22 mouse cellular contexts compared by ENCODE assay signal in the genomic region with DNA sequence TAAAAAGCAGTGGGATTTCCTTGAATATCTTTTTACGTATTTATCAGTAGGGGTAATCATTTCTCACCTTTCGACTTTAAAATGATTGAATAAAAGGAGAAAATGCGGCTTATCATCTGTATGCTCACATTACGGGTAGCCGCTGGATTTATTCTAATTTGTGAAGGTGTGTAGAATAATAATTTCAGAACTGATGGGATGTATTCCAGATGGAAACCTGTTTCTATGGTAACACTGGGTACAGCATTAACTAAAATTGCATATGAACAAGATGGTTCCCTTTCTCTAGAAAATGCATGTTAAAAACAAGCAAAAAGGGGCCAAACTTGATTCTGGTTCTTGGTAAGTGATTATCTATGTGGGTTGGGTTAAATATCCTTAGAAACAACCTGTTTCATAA. TPM values are rescaled to one million over a fixed set of nuclear protein-coding genes. Genes with fewer than 3 reads are reported as not detected.
DNase-seq lines count a peak whose midpoint lies in the region; ATAC-seq and TF ChIP-seq lines count a peak whose summit lies in the region.
"Had no signal": no experiment of that assay in that cellular context is flagged by ENCODE, and none has a peak within 500 bp of the region (broad histone marks: within the 10 kb centered on the region; RNA-seq: fewer than 3 reads in every experiment).

No protein-coding gene starts in this region.

- H3K27ac ChIP-seq in hindbrain, postnatal 0 days = no peak overlapping the region
- no peak overlapping the region for H3K27ac ChIP-seq in hindbrain, embryonic 16.5 days (ENCODE audit: low read depth, low read length)
- H3K27ac ChIP-seq in midbrain, embryonic 14.5 days (replicated peaks; ENCODE audit: low read depth, low read length) = no peak overlapping the region
- H3K27ac ChIP-seq in midbrain, embryonic 13.5 days = no peak overlapping the region
- H3K27ac ChIP-seq in midbrain, embryonic 15.5 days = peak overlapping the region; percentile 42; the same call in 1 of the 2 replicates
- 0 out of 2 replicates have a peak overlapping the region, but pooled peaks have one; percentile 14 for H3K27ac ChIP-seq in midbrain, postnatal 0 days (ENCODE audit: low read depth, low read length)
- H3K27ac ChIP-seq: embryonic facial prominence, embryonic 10.5 days; embryonic facial prominence, embryonic 12.5 days; forebrain, embryonic 13.5 days had no signal

- no peak for TF ChIP-seq CTCF in hindbrain, postnatal 0 days (IDR thresholded peaks at IDR 0.05; ENCODE audit: low read depth)
- no peak for TF ChIP-seq CTCF in midbrain, postnatal 0 days (IDR thresholded peaks at IDR 0.05)

- H3K4me1 ChIP-seq in hindbrain, postnatal 0 days (ENCODE audit: insufficient read depth, low read length) = no peaks in the 10 kb centered on the region
- H3K4me1 ChIP-seq in hindbrain, embryonic 16.5 days (ENCODE audit: control insufficient read depth, insufficient read depth, low read depth, low read length) = no peaks in the 10 kb centered on the region
- no peaks in the 10 kb centered on the region for H3K4me1 ChIP-seq in midbrain, embryonic 14.5 days (ENCODE audit: control insufficient read depth, insufficient read depth, low read length)
- no peaks in the 10 kb centered on the region for H3K4me1 ChIP-seq in midbrain, embryonic 13.5 days (replicated peaks)
- H3K4me1 ChIP-seq in midbrain, embryonic 15.5 days = no peaks in the 10 kb centered on the region
- H3K4me1 ChIP-seq in midbrain, postnatal 0 days (ENCODE audit: insufficient read depth, low read length) = no peaks in the 10 kb centered on the region
- H3K4me1 ChIP-seq: embryonic facial prominence, embryonic 10.5 days; embryonic facial prominence, embryonic 12.5 days; forebrain, embryonic 13.5 days had no signal

- no peaks in the 10 kb centered on the region for H3K27me3 ChIP-seq in hindbrain, postnatal 0 days (ENCODE audit: insufficient read depth, low read length)
- no peaks in the 10 kb centered on the region for H3K27me3 ChIP-seq in hindbrain, embryonic 16.5 days (replicated peaks; ENCODE audit: control insufficient read depth, insufficient read depth, low read length)
- H3K27me3 ChIP-seq in midbrain, embryonic 14.5 days (ENCODE audit: control insufficient read depth, insufficient read depth, low read length) = no peaks in the 10 kb centered on the region
- H3K27me3 ChIP-seq in midbrain, embryonic 13.5 days = no peaks in the 10 kb centered on the region
- no peaks in the 10 kb centered on the region for H3K27me3 ChIP-seq in midbrain, embryonic 15.5 days (replicated peaks)
- no peaks in the 10 kb centered on the region for H3K27me3 ChIP-seq in midbrain, postnatal 0 days (ENCODE audit: insufficient read depth, low read length)
- H3K27me3 ChIP-seq: embryonic facial prominence, embryonic 12.5 days; forebrain, embryonic 13.5 days had no signal

- H3K9ac ChIP-seq in hindbrain, postnatal 0 days (replicated peaks; ENCODE audit: low read length) = no peak overlapping the region
- H3K9ac ChIP-seq in hindbrain, embryonic 16.5 days (ENCODE audit: low read depth, low read length) = no peak overlapping the region
- H3K9ac ChIP-seq in midbrain, embryonic 14.5 days (replicated peaks; ENCODE audit: low read length) = no peak overlapping the region
- no peak overlapping the region for H3K9ac ChIP-seq in midbrain, embryonic 13.5 days (replicated peaks)
- H3K9ac ChIP-seq in midbrain, embryonic 15.5 days = no peak overlapping the region
- H3K9ac ChIP-seq in midbrain, postnatal 0 days (replicated peaks; ENCODE audit: low read length, poor library complexity, severe bottlenecking) = no peak overlapping the region
- H3K9ac ChIP-seq: embryonic facial prominence, embryonic 12.5 days; forebrain, embryonic 13.5 days had no signal

- no peak for ATAC-seq in hindbrain, postnatal 0 days
- ATAC-seq in hindbrain, embryonic 16.5 days = no peak
- no peak for ATAC-seq in midbrain, embryonic 14.5 days (ENCODE audit: low FRiP score, low TSS enrichment)
- no peak for ATAC-seq in midbrain, embryonic 13.5 days
- 0 out of 2 replicates have a peak, but pooled peaks have one; percentile 63 for ATAC-seq in midbrain, embryonic 15.5 days (replicated peaks)
- ATAC-seq in midbrain, postnatal 0 days (ENCODE audit: low FRiP score) = no peak
- ATAC-seq: forebrain, embryonic 13.5 days; forebrain, embryonic 16.5 days had no signal

- 83% methylated on average over 5 of the region's 5 CpGs for WGBS in hindbrain, postnatal 0 days
- 77% methylated on average over 5 of the region's 5 CpGs for WGBS in hindbrain, embryonic 16.5 days
- WGBS in midbrain, embryonic 14.5 days = 79% methylated on average over 5 of the region's 5 CpGs
- 82% methylated on average over 5 of the region's 5 CpGs for WGBS in midbrain, embryonic 13.5 days
- WGBS in midbrain, embryonic 15.5 days = 63% methylated on average over 5 of the region's 5 CpGs
- WGBS in midbrain, postnatal 0 days = 61% methylated on average over 5 of the region's 5 CpGs

- no peak overlapping the region for H3K4me3 ChIP-seq in hindbrain, postnatal 0 days (ENCODE audit: low read length)
- no peak overlapping the region for H3K4me3 ChIP-seq in hindbrain, embryonic 16.5 days (ENCODE audit: low read length)
- H3K4me3 ChIP-seq in midbrain, embryonic 14.5 days (replicated peaks; ENCODE audit: low read depth, low read length) = no peak overlapping the region
- no peak overlapping the region for H3K4me3 ChIP-seq in midbrain, embryonic 13.5 days (replicated peaks)
- H3K4me3 ChIP-seq in midbrain, embryonic 15.5 days = no peak overlapping the region
- H3K4me3 ChIP-seq in midbrain, postnatal 0 days (ENCODE audit: low read depth, low read length) = no peak overlapping the region
- H3K4me3 ChIP-seq: embryonic facial prominence, embryonic 10.5 days; embryonic facial prominence, embryonic 12.5 days; forebrain, embryonic 13.5 days had no signal

- peaks cover 4% of the 10 kb centered on the region; the same call in 1 of the 2 replicates for H3K9me3 ChIP-seq in hindbrain, postnatal 0 days (ENCODE audit: low read length)
- peaks cover 8% of the 10 kb centered on the region for H3K9me3 ChIP-seq in hindbrain, embryonic 16.5 days (ENCODE audit: control insufficient read depth, low read length)
- H3K9me3 ChIP-seq in midbrain, embryonic 14.5 days (ENCODE audit: control insufficient read depth, low read length) = no peaks in the 10 kb centered on the region; the same call in 1 of the 2 replicates
- H3K9me3 ChIP-seq in midbrain, embryonic 13.5 days = no peaks in the 10 kb centered on the region; the same call in 1 of the 2 replicates
- H3K9me3 ChIP-seq in midbrain, embryonic 15.5 days = no peaks in the 10 kb centered on the region
- H3K9me3 ChIP-seq in midbrain, postnatal 0 days (ENCODE audit: low read length) = peaks cover 5% of the 10 kb centered on the region; the same call in 1 of the 2 replicates

- no peaks in the 10 kb centered on the region for H3K36me3 ChIP-seq in hindbrain, postnatal 0 days (ENCODE audit: insufficient read depth, low read length)
- H3K36me3 ChIP-seq in hindbrain, embryonic 16.5 days (ENCODE audit: control insufficient read depth, insufficient read depth, low read length) = no peaks in the 10 kb centered on the region
- no peaks in the 10 kb centered on the region for H3K36me3 ChIP-seq in midbrain, embryonic 14.5 days (ENCODE audit: control insufficient read depth, insufficient read depth, low read length)
- H3K36me3 ChIP-seq in midbrain, embryonic 13.5 days = no peaks in the 10 kb centered on the region
- no peaks in the 10 kb centered on the region for H3K36me3 ChIP-seq in midbrain, embryonic 15.5 days (replicated peaks)
- H3K36me3 ChIP-seq in midbrain, postnatal 0 days (ENCODE audit: insufficient read depth, low read length) = no peaks in the 10 kb centered on the region
- H3K36me3 ChIP-seq: embryonic facial prominence, embryonic 10.5 days; embryonic facial prominence, embryonic 12.5 days had no signal

- DNase-seq in hindbrain, postnatal 0 days (ENCODE audit: low spot score) = peak; percentile 30
- DNase-seq in midbrain, embryonic 14.5 days = peak; percentile 48
- no peak for DNase-seq in midbrain, postnatal 0 days (ENCODE audit: low spot score)
- no peak for DNase-seq in layer of hippocampus, postnatal 25 days (ENCODE audit: extremely low spot score in 1 of 2, low spot score in 1 of 2)
- no peak for DNase-seq in urinary bladder, postnatal 36 days (ENCODE audit: low spot score in 2 of 2)
- DNase-seq: adrenal gland, adult 2 months; adrenal gland, postnatal 10 days; adrenal gland, postnatal 25 days; cerebellum, adult 11-12 months; cerebellum, adult 2 months; cerebellum, adult 9-10 months; cerebellum, postnatal 10 days; cerebellum, postnatal 25 days had no signal

- no peak overlapping the region for H3K4me2 ChIP-seq in hindbrain, postnatal 0 days (ENCODE audit: low read depth, low read length)
- H3K4me2 ChIP-seq in hindbrain, embryonic 16.5 days (ENCODE audit: low read length) = no peak overlapping the region
- H3K4me2 ChIP-seq in midbrain, embryonic 14.5 days (ENCODE audit: low read length) = no peak overlapping the region
- H3K4me2 ChIP-seq in midbrain, embryonic 13.5 days (replicated peaks) = no peak overlapping the region
- no peak overlapping the region for H3K4me2 ChIP-seq in midbrain, embryonic 15.5 days
- no peak overlapping the region for H3K4me2 ChIP-seq in midbrain, postnatal 0 days (ENCODE audit: low read depth, low read length, poor library complexity, severe bottlenecking)
- H3K4me2 ChIP-seq: embryonic facial prominence, embryonic 12.5 days; forebrain, embryonic 13.5 days had no signal

RNA-seq across cellular contexts. Expression of a gene that starts 19.7 kb away (rescaled TPM):
- total RNA-seq in hindbrain, postnatal 0 days (2014; rRNA removed) = 2.4 and 3.7 TPM in 2 replicates
- polyA plus RNA-seq in hindbrain, postnatal 0 days (2015; fragmentation: Nextera tagmentation; extraction: Ambion mirVana) = 3.0 TPM in 2 replicates
- polyA plus RNA-seq in hindbrain, embryonic 16.5 days (2015; fragmentation: Nextera tagmentation; extraction: Ambion mirVana) = 1.8 and 3.8 TPM in 2 replicates
- polyA plus RNA-seq in midbrain, embryonic 14.5 days (2014; fragmentation: Nextera tagmentation; extraction: Ambion mirVana) = 0.50 and 0.86 TPM in 2 replicates
- polyA plus RNA-seq in midbrain, embryonic 13.5 days (2015; fragmentation: Nextera tagmentation; extraction: Ambion mirVana) = 0.81 and 1.1 TPM in 2 replicates
- polyA plus RNA-seq in midbrain, embryonic 15.5 days (2015; fragmentation: Nextera tagmentation; extraction: Ambion mirVana) = 1.1 and 1.2 TPM in 2 replicates
- total RNA-seq in midbrain, postnatal 0 days (2014; rRNA removed) = 1.7 and 2.2 TPM in 2 replicates
- polyA plus RNA-seq in midbrain, postnatal 0 days (2015; fragmentation: Nextera tagmentation; extraction: Ambion mirVana) = 1.2 and 1.6 TPM in 2 replicates
- total RNA-seq in layer of hippocampus, postnatal 25 days (2021) = under 1 TPM; 0.66 TPM
- total RNA-seq: adrenal gland, adult 2 months; adrenal gland, postnatal 25 days; MEL had no signal
- polyA plus RNA-seq: adrenal gland, adult 2 months; C2C12 had no signal

RNA-seq across cellular contexts. Expression of a gene that starts 57.6 kb away (rescaled TPM):
- total RNA-seq in hindbrain, postnatal 0 days (2014; rRNA removed) = 29.8 and 31.9 TPM in 2 replicates
- polyA plus RNA-seq in hindbrain, postnatal 0 days (2015; fragmentation: Nextera tagmentation; extraction: Ambion mirVana) = 23.0 and 26.3 TPM in 2 replicates
- polyA plus RNA-seq in hindbrain, embryonic 16.5 days (2015; fragmentation: Nextera tagmentation; extraction: Ambion mirVana) = 23.3 and 23.9 TPM in 2 replicates
- polyA plus RNA-seq in midbrain, embryonic 14.5 days (2014; fragmentation: Nextera tagmentation; extraction: Ambion mirVana) = 29.5 and 35.4 TPM in 2 replicates
- 33.1 and 33.9 TPM in 2 replicates for polyA plus RNA-seq in midbrain, embryonic 13.5 days (2015; fragmentation: Nextera tagmentation; extraction: Ambion mirVana)
- 23.9 and 27.7 TPM in 2 replicates for polyA plus RNA-seq in midbrain, embryonic 15.5 days (2015; fragmentation: Nextera tagmentation; extraction: Ambion mirVana)
- total RNA-seq in midbrain, postnatal 0 days (2014; rRNA removed) = 38.0 and 44.4 TPM in 2 replicates
- polyA plus RNA-seq in midbrain, postnatal 0 days (2015; fragmentation: Nextera tagmentation; extraction: Ambion mirVana) = 19.8 and 22.0 TPM in 2 replicates
- 10 to 100 TPM; 22.2 to 31.3 TPM for total RNA-seq in layer of hippocampus, postnatal 25 days (2021)
- total RNA-seq: MEL had no signal

Comparison
In these comparisons a context has a peak if more than half of its experiments do, and no peak if none do; other contexts are left out.
1. DNase-seq: peak in hindbrain, postnatal 0 days (single experiment) and midbrain, embryonic 14.5 days (single experiment); none in midbrain, postnatal 0 days (single experiment), layer of hippocampus, postnatal 25 days (0 of 2) and urinary bladder, postnatal 36 days (0 of 2).
2. H3K27ac ChIP-seq: peak in midbrain, embryonic 15.5 days (single experiment) and midbrain, postnatal 0 days (single experiment); none in hindbrain, postnatal 0 days (single experiment), hindbrain, embryonic 16.5 days (single experiment), midbrain, embryonic 14.5 days (single experiment) and midbrain, embryonic 13.5 days (single experiment).